Mouse (Mus musculus) induced T-regulatory cell, adult 2 months (primary cell): ENCODE results near the gene Lipc.
A peak's percentile ranks its signal among the peaks of the same experiment; 100 is the strongest.

Source experiments
- DNase-seq: peaks from one replicate; pipeline ENCODE4 v3.0.0-alpha.2; 2012; ENCODE audit warnings: low read depth

Lipc gene

GRCm38 (mm10) chr9:70952126-70952525 lies at the start of gene Lipc:
Gene Lipc, minus strand, starts transcription at chr9:70952226.
- no peak for DNase-seq

- no peak for DNase-seq
Observed at GRCm38 (mm10) chr9:70999161-70999560, 47.1 kb upstream of the Lipc start.

GRCm38 (mm10) chr9:70998719-70999118 lies 46.7 kb upstream of the Lipc start:
- no peak for DNase-seq

GRCm38 (mm10) chr9:70993326-70993725 lies 41.3 kb upstream of the Lipc start:
- no peak for DNase-seq

GRCm38 (mm10) chr9:70991401-70991800 lies 39.4 kb upstream of the Lipc start:
- no peak for DNase-seq

- no peak for DNase-seq
Observed at GRCm38 (mm10) chr9:70987210-70987609, 35.2 kb upstream of the Lipc start.

- no peak for DNase-seq
Observed at GRCm38 (mm10) chr9:70982991-70983480, 31.0 kb upstream of the Lipc start.

GRCm38 (mm10) chr9:70981721-70982120 lies 29.7 kb upstream of the Lipc start:
- DNase-seq = no peak

- no peak for DNase-seq
Observed at GRCm38 (mm10) chr9:70979641-70980040, 27.6 kb upstream of the Lipc start.

GRCm38 (mm10) chr9:70979171-70979570 lies 27.1 kb upstream of the Lipc start:
- DNase-seq = no peak

- no peak for DNase-seq
Observed at GRCm38 (mm10) chr9:70977392-70977791, 25.4 kb upstream of the Lipc start.

GRCm38 (mm10) chr9:70975921-70976320 lies 23.9 kb upstream of the Lipc start:
- DNase-seq = no peak

GRCm38 (mm10) chr9:70973286-70973685 lies 21.3 kb upstream of the Lipc start:
- DNase-seq = no peak

GRCm38 (mm10) chr9:70969244-70969643 lies 17.2 kb upstream of the Lipc start:
- no peak for DNase-seq

GRCm38 (mm10) chr9:70965999-70966994 lies 14.3 kb upstream of the Lipc start:
- peak; percentile 47 for DNase-seq

- DNase-seq = peak; percentile 17
Observed at GRCm38 (mm10) chr9:70965422-70965821, 13.4 kb upstream of the Lipc start.

GRCm38 (mm10) chr9:70965011-70965410 lies 13.0 kb upstream of the Lipc start:
- DNase-seq = no peak

GRCm38 (mm10) chr9:70963461-70963891 lies 11.4 kb upstream of the Lipc start:
- no peak for DNase-seq

- DNase-seq = no peak
Observed at GRCm38 (mm10) chr9:70962781-70963455, 10.9 kb upstream of the Lipc start.

- no peak for DNase-seq
Observed at GRCm38 (mm10) chr9:70960301-70960700, 8.3 kb upstream of the Lipc start.

GRCm38 (mm10) chr9:70959866-70960265 lies 7.8 kb upstream of the Lipc start:
- no peak for DNase-seq

GRCm38 (mm10) chr9:70959447-70959846 lies 7.4 kb upstream of the Lipc start:
- no peak for DNase-seq

GRCm38 (mm10) chr9:70958381-70958780 lies 6.4 kb upstream of the Lipc start:
- no peak for DNase-seq
